Mouse (Mus musculus) thymus, postnatal 10 days (tissue): ENCODE measurements around the gene Spata1.

Experiments used
- DNase-seq, 2 experiments: peaks; one replicate each; pipeline ENCODE4 v3.0.0; 2021; ENCODE audit warnings: low spot score in 2 of 2

Gene Spata1

GRCm38 (mm10) chr3:146499431-146500002 is at the start of gene Spata1, which contains the start of gene Gng5:
Gene Spata1, minus strand, starts transcription at chr3:146499753.
Gene Gng5, plus strand, starts transcription at chr3:146499807.
- peak; percentile 84 to 95 for DNase-seq

- DNase-seq = no peak
These were observed 44.1 kb upstream of the Spata1 start for GRCm38 (mm10) chr3:146543632-146544031.

DNA sequence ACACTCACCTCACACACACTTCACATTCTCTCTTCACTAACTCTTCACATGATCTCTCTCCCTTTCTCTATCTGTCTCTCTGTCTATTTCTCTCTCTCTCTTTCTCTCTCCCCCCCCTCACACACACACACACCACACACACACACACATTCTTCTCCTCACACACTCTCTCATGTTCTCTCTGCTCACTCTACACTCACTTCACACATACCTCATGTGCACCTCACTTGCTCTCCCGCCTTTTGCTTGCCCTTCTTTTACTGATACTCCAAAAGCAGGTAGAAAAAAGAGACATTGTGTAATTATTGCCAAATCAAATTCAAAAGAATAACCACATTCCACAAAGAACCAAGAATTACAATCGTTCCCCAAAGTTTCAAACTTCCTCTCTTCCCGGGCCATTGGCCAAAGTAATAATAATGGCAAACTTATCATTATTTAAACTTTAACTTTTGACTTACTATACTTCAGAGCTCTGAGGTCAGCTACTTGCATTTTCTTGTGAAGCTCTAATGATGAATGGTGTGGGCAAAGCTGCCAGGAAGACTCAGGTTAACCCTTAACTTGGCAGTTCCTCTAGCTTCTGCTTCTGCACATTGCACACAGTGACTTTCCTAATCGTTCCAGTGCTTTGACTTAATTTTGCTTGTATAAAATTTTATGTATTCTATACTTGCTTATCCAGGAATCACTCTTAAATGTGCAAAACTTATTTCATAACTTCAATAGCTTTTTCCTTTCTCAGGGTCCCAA is 41.1 kb upstream of the Spata1 start:
- DNase-seq = no peak

GRCm38 (mm10) chr3:146534986-146535385 is 35.4 kb upstream of the Spata1 start:
- DNase-seq = no peak

DNA sequence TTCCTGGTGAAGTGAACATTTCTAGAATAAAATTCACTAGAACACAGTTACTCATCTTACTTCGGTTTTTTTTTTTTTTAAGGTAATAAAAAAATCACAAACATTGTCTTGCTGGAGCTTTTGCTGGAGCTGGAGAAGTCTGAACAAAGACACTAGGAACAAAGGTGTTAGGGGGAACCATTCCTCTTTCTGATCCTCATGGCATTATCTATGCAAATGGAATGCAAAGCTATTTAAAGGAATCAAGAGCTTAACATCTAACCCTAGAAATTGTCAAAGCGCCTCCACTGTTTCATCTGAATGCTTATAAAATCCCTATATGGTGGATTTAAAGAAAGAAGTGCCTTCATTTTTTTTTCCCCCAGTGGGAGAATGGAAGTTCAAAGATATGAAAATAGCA is 28.8 kb upstream of the Spata1 start:
- DNase-seq = no peak

GRCm38 (mm10) chr3:146521652-146522020 is 22.1 kb upstream of the Spata1 start:
- peak in 1 of 2 experiments; percentile 6 for DNase-seq

GRCm38 (mm10) chr3:146520798-146521651 is 21.5 kb upstream of the Spata1 start, which contains the start of gene Rpf1:
Gene Rpf1, minus strand, starts transcription at chr3:146521429.
- DNase-seq = peak; percentile 84 to 86

DNA sequence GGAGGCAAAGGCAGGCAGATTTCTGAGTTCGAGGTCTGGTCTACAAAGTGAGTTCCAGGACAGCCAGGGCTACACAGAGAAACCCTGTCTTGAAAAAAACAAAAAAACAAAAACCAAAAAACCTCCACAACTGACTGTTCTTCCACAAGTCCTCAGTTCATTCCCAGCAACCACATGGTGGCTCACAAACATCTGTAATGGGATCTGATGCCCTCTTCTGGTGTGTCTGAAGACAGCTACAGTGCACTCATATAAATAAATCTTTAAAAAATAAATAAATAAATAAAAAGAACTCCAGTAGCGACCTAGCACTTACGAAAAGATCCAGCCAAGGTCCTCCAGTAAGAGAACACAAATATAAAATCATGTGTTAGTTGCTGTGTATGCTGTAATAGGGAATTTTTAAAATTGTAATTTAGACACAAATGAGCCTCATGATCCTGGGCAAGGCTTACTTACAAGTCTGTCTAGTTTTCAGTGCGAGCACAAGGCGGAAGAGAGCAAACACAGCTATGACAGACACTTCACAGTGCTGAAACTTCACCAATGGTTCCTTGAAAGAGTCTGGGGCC is 20.8 kb upstream of the Spata1 start:
- no peak for DNase-seq

GRCm38 (mm10) chr3:146506711-146507110 is 7.2 kb upstream of the Spata1 start:
- no peak for DNase-seq

GRCm38 (mm10) chr3:146501601-146502123 is 2.1 kb upstream of the Spata1 start:
- no peak for DNase-seq

GRCm38 (mm10) chr3:146500810-146501201 is 1.3 kb upstream of the Spata1 start:
- DNase-seq = no peak

DNA sequence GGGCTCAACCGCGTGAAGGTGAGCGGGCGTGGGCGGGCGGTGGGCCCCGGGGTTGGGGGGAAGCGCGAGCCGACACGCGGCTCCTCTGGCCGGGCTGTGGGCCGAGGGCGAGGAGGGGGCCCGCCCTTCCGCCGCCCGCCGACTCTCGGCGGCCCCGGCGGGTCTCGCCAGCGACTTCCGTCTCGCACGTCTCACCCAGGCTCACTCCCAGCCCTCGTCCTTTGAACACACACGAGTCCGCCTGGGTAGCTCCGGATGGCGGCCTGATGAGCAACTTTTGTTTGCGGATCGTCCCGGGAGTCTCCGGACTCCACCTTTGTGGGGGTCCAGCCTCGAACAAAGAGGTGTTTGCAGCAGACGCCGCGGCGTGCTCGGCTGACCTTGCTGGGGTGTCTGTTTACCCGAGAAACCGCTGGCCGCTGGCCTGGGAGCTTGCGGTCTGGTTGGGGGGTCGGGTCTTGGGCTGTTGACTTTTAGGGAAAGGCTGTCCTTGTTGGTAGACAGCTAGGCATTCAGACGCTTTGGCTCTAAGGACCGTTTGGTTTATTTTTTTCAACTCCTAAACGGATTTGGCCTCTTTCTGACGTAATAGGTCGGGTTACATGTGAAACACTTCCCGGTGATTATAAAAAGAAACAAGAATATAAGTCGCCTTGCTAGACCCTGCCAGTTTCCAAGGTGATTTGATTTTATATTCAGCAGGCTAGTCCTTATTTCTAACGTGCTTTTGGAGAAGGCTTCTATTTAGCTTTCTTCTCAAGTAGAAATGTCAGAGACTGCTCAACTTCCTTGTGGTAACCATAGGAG is 653 bp upstream of the Spata1 start:
- DNase-seq = peak in 1 of 2 experiments; percentile 58

DNA sequence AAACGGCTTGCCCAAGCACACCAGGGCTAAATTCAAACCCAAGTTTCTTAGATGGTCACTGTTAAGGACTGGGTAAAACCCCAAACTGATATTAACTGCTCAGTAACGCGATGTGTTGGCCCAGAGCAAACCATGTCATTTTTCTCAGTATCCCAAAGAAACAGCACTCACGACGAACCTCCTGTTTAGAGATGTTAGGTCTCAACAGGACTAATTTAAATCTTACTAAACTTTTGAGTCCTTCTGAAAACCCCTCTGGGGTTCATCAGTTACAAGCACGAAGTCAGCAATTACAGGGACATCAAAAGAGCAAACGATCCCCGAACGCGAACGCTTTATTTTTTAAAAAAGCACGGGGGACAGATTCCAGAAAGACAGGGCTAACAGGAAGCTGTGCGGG is 564 bp downstream of the Spata1 start:
- no peak for DNase-seq

- no peak for DNase-seq
These were observed 4.6 kb downstream of the Spata1 start for GRCm38 (mm10) chr3:146494941-146495340.

- DNase-seq = peak in 1 of 2 experiments; percentile 14
These were observed 13.1 kb downstream of the Spata1 start for GRCm38 (mm10) chr3:146486464-146486863.

- no peak for DNase-seq
These were observed 17.5 kb downstream of the Spata1 start for GRCm38 (mm10) chr3:146482044-146482443.

- DNase-seq = no peak
These were observed 25.1 kb downstream of the Spata1 start for GRCm38 (mm10) chr3:146474428-146474827.

GRCm38 (mm10) chr3:146473741-146474140 is 25.8 kb downstream of the Spata1 start:
- no peak for DNase-seq

- no peak for DNase-seq
These were observed 26.9 kb downstream of the Spata1 start for GRCm38 (mm10) chr3:146472657-146473056.

GRCm38 (mm10) chr3:146469226-146469625 is 30.3 kb downstream of the Spata1 start:
- DNase-seq = no peak

GRCm38 (mm10) chr3:146462939-146463338 is 36.6 kb downstream of the Spata1 start:
- DNase-seq = no peak
